Mouse (Mus musculus) heart, postnatal 0 days (tissue): ENCODE data around the gene Mgarp.

Source experiments
- CTCF ChIP-seq: IDR thresholded peaks from 2 replicates; pipeline ENCODE4 v1.5.1; 2016; ENCODE audit warnings: antibody characterized with exemption, control low read depth, low read depth
- EP300 ChIP-seq: IDR thresholded peaks from 2 replicates; pipeline ENCODE4 v1.6.1; 2016; ENCODE audit warnings: antibody characterized with exemption, low read depth

- no peak for TF ChIP-seq CTCF
- no peak for TF ChIP-seq EP300
Observed at GRCm38 (mm10) chr3:51395461-51396145, 935 bp downstream of the Mgarp start.
